ENCODE assay signal across 15 mouse cellular contexts in genomic region chr7:112483382-112483781, GRCm38 (mm10). TPM values are rescaled to one million over a fixed set of nuclear protein-coding genes. Genes with fewer than 3 reads are reported as not detected.
DNase-seq lines count a peak whose midpoint lies in the region; ATAC-seq and TF ChIP-seq lines count a peak whose summit lies in the region.
"Had no signal": no experiment of that assay in that cellular context is flagged by ENCODE, and none has a peak within 500 bp of the region (broad histone marks: within the 10 kb centered on the region; RNA-seq: fewer than 3 reads in every experiment).

No protein-coding gene starts in this region.

- H3K27ac ChIP-seq in hindbrain, embryonic 12.5 days, result no peak overlapping the region
- no peak overlapping the region for H3K27ac ChIP-seq in hindbrain, postnatal 0 days
- H3K27ac ChIP-seq in embryonic facial prominence, embryonic 10.5 days (replicated peaks), result peak overlapping the region; percentile 84
- H3K27ac ChIP-seq in limb, embryonic 13.5 days, result peak overlapping the region; percentile 61; the same call in 1 of the 2 replicates
- H3K27ac ChIP-seq: intestine, embryonic 15.5 days had no signal

- H3K9ac ChIP-seq in hindbrain, embryonic 12.5 days, result peak overlapping the region; percentile 27
- no peak overlapping the region for H3K9ac ChIP-seq in hindbrain, postnatal 0 days (replicated peaks; ENCODE audit: low read length)
- no peak overlapping the region for H3K9ac ChIP-seq in limb, embryonic 13.5 days
- H3K9ac ChIP-seq: intestine, embryonic 15.5 days had no signal

- TF ChIP-seq CTCF in hindbrain, postnatal 0 days (IDR thresholded peaks at IDR 0.05; ENCODE audit: low read depth), result no peak

- H3K36me3 ChIP-seq in hindbrain, embryonic 12.5 days, result no peaks in the 10 kb centered on the region
- no peaks in the 10 kb centered on the region for H3K36me3 ChIP-seq in hindbrain, postnatal 0 days (ENCODE audit: insufficient read depth, low read length)
- H3K36me3 ChIP-seq in embryonic facial prominence, embryonic 10.5 days (replicated peaks), result 0 out of 2 replicates have a peak, but pooled peaks cover 4% of the 10 kb centered on the region
- H3K36me3 ChIP-seq in limb, embryonic 13.5 days, result 0 out of 2 replicates have a peak, but pooled peaks cover 3% of the 10 kb centered on the region
- H3K36me3 ChIP-seq: intestine, embryonic 15.5 days had no signal

- H3K27me3 ChIP-seq in hindbrain, embryonic 12.5 days, result no peaks in the 10 kb centered on the region
- H3K27me3 ChIP-seq in hindbrain, postnatal 0 days (ENCODE audit: insufficient read depth, low read length), result no peaks in the 10 kb centered on the region
- no peaks in the 10 kb centered on the region for H3K27me3 ChIP-seq in embryonic facial prominence, embryonic 10.5 days (replicated peaks; ENCODE audit: low read depth, poor library complexity, severe bottlenecking)
- no peaks in the 10 kb centered on the region for H3K27me3 ChIP-seq in limb, embryonic 13.5 days
- H3K27me3 ChIP-seq: intestine, embryonic 15.5 days had no signal

- no peak for ATAC-seq in hindbrain, embryonic 12.5 days (ENCODE audit: low FRiP score)
- ATAC-seq in hindbrain, postnatal 0 days, result no peak
- ATAC-seq in limb, embryonic 13.5 days (ENCODE audit: low FRiP score, low read depth), result no peak
- ATAC-seq: intestine, embryonic 15.5 days had no signal

- H3K4me1 ChIP-seq in hindbrain, embryonic 12.5 days, result peaks cover 32% of the 10 kb centered on the region
- no peaks in the 10 kb centered on the region for H3K4me1 ChIP-seq in hindbrain, postnatal 0 days (ENCODE audit: insufficient read depth, low read length)
- peaks cover 47% of the 10 kb centered on the region for H3K4me1 ChIP-seq in embryonic facial prominence, embryonic 10.5 days
- H3K4me1 ChIP-seq in limb, embryonic 13.5 days, result peaks cover 44% of the 10 kb centered on the region

- 10% methylated on average over 2 of the region's 2 CpGs for WGBS in hindbrain, embryonic 12.5 days
- WGBS in hindbrain, postnatal 0 days, result 10% methylated on average over 2 of the region's 2 CpGs
- 1% methylated on average over 2 of the region's 2 CpGs for WGBS in embryonic facial prominence, embryonic 10.5 days
- WGBS in limb, embryonic 13.5 days, result 24% methylated on average over 2 of the region's 2 CpGs

- no peak overlapping the region for H3K4me2 ChIP-seq in hindbrain, embryonic 12.5 days (replicated peaks)
- no peak overlapping the region for H3K4me2 ChIP-seq in hindbrain, postnatal 0 days (ENCODE audit: low read depth, low read length)
- H3K4me2 ChIP-seq in limb, embryonic 13.5 days (replicated peaks), result no peak overlapping the region
- H3K4me2 ChIP-seq: intestine, embryonic 15.5 days had no signal

- no peaks in the 10 kb centered on the region for H3K9me3 ChIP-seq in hindbrain, embryonic 12.5 days (replicated peaks)
- H3K9me3 ChIP-seq in hindbrain, postnatal 0 days (ENCODE audit: low read length), result no peaks in the 10 kb centered on the region
- no peaks in the 10 kb centered on the region for H3K9me3 ChIP-seq in embryonic facial prominence, embryonic 10.5 days
- H3K9me3 ChIP-seq in limb, embryonic 13.5 days, result no peaks in the 10 kb centered on the region
- H3K9me3 ChIP-seq: intestine, embryonic 15.5 days had no signal

- peak; percentile 59 for DNase-seq in embryo, embryonic 10 days (ENCODE audit: low spot score)
- DNase-seq in embryo, embryonic 11 days, result no peak
- no peak for DNase-seq in hindbrain, postnatal 0 days (ENCODE audit: low spot score)
- no peak for DNase-seq in embryonic facial prominence, embryonic 10.5 days (ENCODE audit: low spot score)
- DNase-seq in frontal cortex, postnatal 14 days (ENCODE audit: low spot score in 2 of 2), result no peak
- DNase-seq in frontal cortex, adult 2 months (ENCODE audit: extremely low spot score in 1 of 2, low spot score in 1 of 2), result no peak
- DNase-seq: cerebellum, adult 11-12 months; gastrocnemius, postnatal 25 days; heart, postnatal 10 days; left cerebral cortex, postnatal 4 days; lung, adult 18-20 months had no signal

- no peak overlapping the region for H3K4me3 ChIP-seq in hindbrain, embryonic 12.5 days
- no peak overlapping the region for H3K4me3 ChIP-seq in hindbrain, postnatal 0 days (ENCODE audit: low read length)
- H3K4me3 ChIP-seq in embryonic facial prominence, embryonic 10.5 days, result no peak overlapping the region
- no peak overlapping the region for H3K4me3 ChIP-seq in limb, embryonic 13.5 days
- H3K4me3 ChIP-seq: intestine, embryonic 15.5 days; myocyte had no signal

RNA-seq across cellular contexts. Expression of gene Parva, which starts 56.1 kb away (rescaled TPM):
- 66.2 and 74.8 TPM in 2 replicates for polyA plus RNA-seq in hindbrain, embryonic 12.5 days (2016; fragmentation: Nextera tagmentation; extraction: Ambion mirVana)
- total RNA-seq in hindbrain, postnatal 0 days (2014; rRNA removed), result 34.0 and 35.9 TPM in 2 replicates
- 26.3 and 28.8 TPM in 2 replicates for polyA plus RNA-seq in hindbrain, postnatal 0 days (2015; fragmentation: Nextera tagmentation; extraction: Ambion mirVana)
- 62.7 and 70.3 TPM in 2 replicates for polyA plus RNA-seq in embryonic facial prominence, embryonic 10.5 days (2016; fragmentation: Nextera tagmentation; extraction: Ambion mirVana)
- polyA plus RNA-seq in limb, embryonic 13.5 days (2015; fragmentation: Nextera tagmentation; extraction: Ambion mirVana), result 95.6 and 108 TPM in 2 replicates
- polyA plus RNA-seq in frontal cortex, adult 2 months (2012; rRNA removed), result 40.7 and 43.7 TPM in 2 replicates

Comparison
In these comparisons a context has a peak if more than half of its experiments do, and no peak if none do; other contexts are left out.
1. H3K27ac ChIP-seq: peak in embryonic facial prominence, embryonic 10.5 days (single experiment) and limb, embryonic 13.5 days (single experiment); none in hindbrain, embryonic 12.5 days (single experiment) and hindbrain, postnatal 0 days (single experiment).